Mouse (Mus musculus): ENCODE measurements around the gene Slc23a3. TPM values are rescaled to one million over a fixed set of nuclear protein-coding genes. Genes with fewer than 3 reads are reported as not detected.
A peak's percentile ranks its signal among the peaks of the same experiment; 100 is the strongest.

The Slc23a3 gene
- total and polyA plus RNA-seq, 3 experiments: not detected

DNA sequence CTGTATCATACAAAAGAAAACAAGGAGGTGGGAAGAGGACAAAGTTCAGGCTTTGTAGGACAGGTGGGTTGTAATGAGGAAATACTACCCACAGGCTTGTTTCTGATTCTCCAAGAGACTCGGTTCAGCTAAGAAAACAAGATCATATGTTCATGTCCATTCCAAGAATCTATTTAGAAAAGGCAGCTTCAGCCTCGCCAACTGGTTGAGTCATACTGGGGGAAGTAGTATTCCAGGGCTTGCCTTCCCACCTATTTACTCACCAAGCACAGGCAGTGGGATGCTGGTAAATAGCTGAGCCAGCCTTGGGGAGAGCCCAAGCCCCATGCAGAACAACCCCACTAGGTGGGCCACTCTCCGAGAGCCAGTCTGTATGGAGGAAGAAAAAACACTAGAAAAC is 5.0 kb downstream of the Slc23a3 start:
- Histone ChIP-seq H3K27ac (ENCODE audit: insufficient read depth, low read depth) (no peak overlapping the region), H3K4me2 (ENCODE audit: insufficient read depth, low read depth, poor library complexity, severe bottlenecking) (no peak overlapping the region), H3K9ac (ENCODE audit: insufficient read depth, low read depth) (no peak overlapping the region), H3K9me3 (replicated peaks; ENCODE audit: low read length) (no peaks in the 10 kb centered on the region), H3K27me3 (replicated peaks) (no peaks in the 10 kb centered on the region), H3K4me1 (ENCODE audit: control insufficient read depth in 1 of 2, insufficient read depth in 2 of 2) (peaks cover 9 to 14% of the 10 kb centered on the region in 2 experiments), H3K79me2 (replicated peaks; ENCODE audit: control insufficient read depth, extremely low read depth, insufficient read depth, poor library complexity, severe bottlenecking) (no peaks in the 10 kb centered on the region), H3K36me3 (replicated peaks in 1 of 2; ENCODE audit: control insufficient read depth in 1 of 2, insufficient read depth in 1 of 2, low read length in 1 of 2) (no peaks in the 10 kb centered on the region), H3K4me3 (replicated peaks in 1 of 3; ENCODE audit: low read depth in 2 of 3, low read length in 2 of 3, poor library complexity in 1 of 3) (no peak overlapping the region)
- no peak for DNase-seq (ENCODE audit: extremely low read depth)
- dilution Hi-C loops (cut with MboI; ENCODE audit: extremely low pct_ligation_motif_present, extremely low pct_unique_long_range_greater_than_20kb, low sequenced_read_pairs) (no loop called here), in situ Hi-C loops (cut with MboI; ENCODE audit: low pct_ligation_motif_present, low pct_unique_long_range_greater_than_20kb, low sequenced_read_pairs) (no loop called here)
- TF ChIP-seq RCOR1 (conservative IDR thresholded peaks at IDR 0.05; ENCODE audit: low read depth, low read length) (no peak), ZMIZ1 (IDR thresholded peaks at IDR 0.05; ENCODE audit: low read depth, low read length) (no peak), RAD21 (IDR thresholded peaks at IDR 0.05; ENCODE audit: low read depth, low read length) (no peak), USF2 (conservative IDR thresholded peaks at IDR 0.05; ENCODE audit: low read depth, low read length) (no peak), USF1 (IDR thresholded peaks at IDR 0.05; ENCODE audit: low read depth, low read length) (no peak), MXI1 (IDR thresholded peaks at IDR 0.05; ENCODE audit: low read depth, low read length) (no peak), ELF1 (IDR thresholded peaks at IDR 0.05; ENCODE audit: low read depth, low read length) (no peak), NRF1 (IDR thresholded peaks at IDR 0.05; ENCODE audit: low read depth, low read length) (no peak)

DNA sequence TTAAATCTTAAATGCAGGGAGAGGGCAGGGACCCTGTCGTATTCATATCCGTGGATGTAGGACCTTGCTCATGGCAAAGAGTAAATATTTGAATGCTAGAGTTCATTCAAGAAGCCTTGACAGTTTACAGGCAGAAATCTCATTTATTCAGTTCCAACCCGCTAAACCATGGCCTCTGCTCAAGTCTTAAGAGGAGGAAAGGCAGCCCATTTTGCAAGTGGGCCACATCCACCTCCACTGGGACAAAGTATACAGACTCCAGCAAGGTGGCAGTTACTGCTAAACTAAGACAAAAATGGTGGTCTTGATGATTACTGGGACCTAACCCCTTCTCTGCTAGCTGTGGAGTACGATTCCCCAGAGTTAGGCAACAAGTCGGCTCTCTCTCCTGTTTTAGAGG is 8.3 kb downstream of the Slc23a3 start:
- DNase-seq (ENCODE audit: extremely low read depth): no peak
- Histone ChIP-seq H3K9me3 (replicated peaks; ENCODE audit: low read length) (no peaks in the 10 kb centered on the region), H3K79me2 (replicated peaks; ENCODE audit: control insufficient read depth, extremely low read depth, insufficient read depth, poor library complexity, severe bottlenecking) (no peaks in the 10 kb centered on the region), H3K4me2 (ENCODE audit: insufficient read depth, low read depth, poor library complexity, severe bottlenecking) (peak overlapping the region; percentile 57), H3K4me1 (ENCODE audit: control insufficient read depth in 1 of 2, insufficient read depth in 2 of 2) (peaks cover 9 to 16% of the 10 kb centered on the region in 2 experiments), H3K27me3 (replicated peaks) (no peaks in the 10 kb centered on the region), H3K4me3 (replicated peaks in 1 of 3; ENCODE audit: low read depth in 2 of 3, low read length in 2 of 3, poor library complexity in 1 of 3) (peak overlapping the region; percentile 51 to 64 (median 61)), H3K9ac (ENCODE audit: insufficient read depth, low read depth) (0 out of 2 replicates have a peak overlapping the region, but pooled peaks have one; percentile 16), H3K27ac (ENCODE audit: insufficient read depth, low read depth) (0 out of 2 replicates have a peak overlapping the region, but pooled peaks have one; percentile 6), H3K36me3 (replicated peaks in 1 of 2; ENCODE audit: control insufficient read depth in 1 of 2, insufficient read depth in 1 of 2, low read length in 1 of 2) (no peaks in the 10 kb centered on the region)
- TF ChIP-seq GABPA (IDR thresholded peaks at IDR 0.05; ENCODE audit: insufficient replicate concordance, low read depth, low read length) (no peak), ZMIZ1 (IDR thresholded peaks at IDR 0.05; ENCODE audit: low read depth, low read length) (no peak), PAX5 (IDR thresholded peaks at IDR 0.05; ENCODE audit: low read length) (no peak)
- in situ Hi-C loops (cut with MboI; ENCODE audit: low pct_ligation_motif_present, low pct_unique_long_range_greater_than_20kb, low sequenced_read_pairs): no loop called here
- dilution Hi-C loops (cut with MboI; ENCODE audit: extremely low pct_ligation_motif_present, extremely low pct_unique_long_range_greater_than_20kb, low sequenced_read_pairs): no loop called here

DNA sequence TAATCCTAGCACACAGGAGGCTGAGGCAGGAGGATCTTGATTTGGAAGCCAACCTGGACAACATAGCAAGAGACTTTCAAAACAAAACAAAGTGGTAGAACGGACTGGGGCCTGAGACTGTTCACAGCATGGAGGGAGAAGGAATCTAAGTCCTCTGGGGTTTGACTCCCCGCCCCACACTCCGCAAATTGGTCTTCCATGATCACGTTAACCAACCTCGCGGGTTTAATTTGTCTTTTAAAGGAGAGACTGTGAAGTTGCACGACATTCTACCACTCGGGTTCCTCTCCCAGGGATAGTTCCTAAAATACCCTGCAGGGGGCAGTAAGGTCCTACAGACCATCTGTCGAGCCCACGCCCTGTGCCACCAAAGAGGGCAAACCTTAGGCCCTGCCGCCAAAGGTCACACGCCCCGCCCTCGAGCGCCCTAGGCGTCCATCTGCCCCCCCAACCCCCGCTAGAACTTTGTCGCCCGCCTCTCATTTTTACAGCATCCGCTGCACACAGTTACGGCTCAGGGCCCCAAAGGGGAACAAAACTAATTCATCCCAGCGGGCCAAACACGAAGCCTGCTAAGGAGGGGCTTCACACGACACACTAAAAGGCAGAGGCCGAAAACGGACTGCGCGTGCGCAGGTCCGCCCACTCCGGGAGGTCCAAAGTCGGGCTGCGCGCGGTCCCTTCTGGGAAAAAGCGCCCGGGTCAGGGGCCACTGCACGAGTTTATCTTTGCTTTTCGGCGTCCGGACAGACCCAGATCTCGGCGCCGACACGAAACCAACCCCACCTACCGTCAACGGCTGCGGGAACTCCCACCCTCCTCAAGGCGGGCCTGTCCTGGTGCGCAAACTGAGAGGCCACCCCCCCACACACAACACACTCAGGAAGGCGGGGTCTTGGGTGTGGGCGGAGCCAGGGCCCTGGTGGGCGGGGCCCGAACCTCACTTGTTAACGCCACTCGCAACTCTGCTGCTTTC is 9.1 kb downstream of the Slc23a3 start, which contains the start of gene Nhej1:
Nhej1 (minus strand) TSS at position 855 of the 976 bp plus-strand sequence.
- H3K36me3 ChIP-seq (replicated peaks in 1 of 2; ENCODE audit: control insufficient read depth in 1 of 2, insufficient read depth in 1 of 2, low read length in 1 of 2): no peaks in the 10 kb centered on the region
- H3K4me1 ChIP-seq (ENCODE audit: control insufficient read depth in 1 of 2, insufficient read depth in 2 of 2): peaks cover 9 to 16% of the 10 kb centered on the region in 2 experiments
- dilution Hi-C loops (cut with MboI; ENCODE audit: extremely low pct_ligation_motif_present, extremely low pct_unique_long_range_greater_than_20kb, low sequenced_read_pairs): no loop called here
- TF ChIP-seq HCFC1 (IDR thresholded peaks at IDR 0.05; ENCODE audit: low read depth, low read length) (peak; percentile 76), MXI1 (IDR thresholded peaks at IDR 0.05; ENCODE audit: low read depth, low read length) (peak; percentile 76), SMC3 (IDR thresholded peaks at IDR 0.05; ENCODE audit: low read depth, low read length) (peak; percentile 76), ZKSCAN1 (IDR thresholded peaks at IDR 0.05; ENCODE audit: borderline replicate concordance, low read depth, low read length) (no peak), USF1 (IDR thresholded peaks at IDR 0.05; ENCODE audit: low read depth, low read length) (peak; percentile 24), CHD1 (IDR thresholded peaks at IDR 0.05; ENCODE audit: low read depth, low read length) (no peak), ZMIZ1 (IDR thresholded peaks at IDR 0.05; ENCODE audit: low read depth, low read length) (no peak; the same call in 1 of the 2 replicates), RCOR1 (conservative IDR thresholded peaks at IDR 0.05; ENCODE audit: low read depth, low read length) (no peak), BHLHE40 (IDR thresholded peaks at IDR 0.05; ENCODE audit: low read depth, low read length) (peak; percentile 37), MAX (IDR thresholded peaks at IDR 0.05; ENCODE audit: low read length) (peak; percentile 81), MEF2A (IDR thresholded peaks at IDR 0.05; ENCODE audit: borderline replicate concordance, low read depth, low read length) (peak; percentile 28; the same call in 1 of the 2 replicates), UBTF (IDR thresholded peaks at IDR 0.05; ENCODE audit: low read depth, low read length) (no peak), ZNF384 (IDR thresholded peaks at IDR 0.05; ENCODE audit: low read depth, low read length) (no peak), IRF4 (IDR thresholded peaks at IDR 0.05; ENCODE audit: low read depth, low read length) (peak; percentile 44; the same call in 1 of the 2 replicates), TBP (conservative IDR thresholded peaks at IDR 0.05; ENCODE audit: low read depth, low read length) (0 out of 2 replicates have a peak, but pooled peaks have one; percentile 13)

More for the DNA sequence above, 9.1 kb downstream of the Slc23a3 start, which contains the start of gene Nhej1:
- H3K4me3 ChIP-seq (replicated peaks in 1 of 3; ENCODE audit: low read depth in 2 of 3, low read length in 2 of 3, poor library complexity in 1 of 3): peak within 1 kb of the TSS; percentile 51 to 64 (median 61)
- in situ Hi-C loops (cut with MboI; ENCODE audit: low pct_ligation_motif_present, low pct_unique_long_range_greater_than_20kb, low sequenced_read_pairs): no loop called here
- no peaks in the 10 kb centered on the region for H3K9me3 ChIP-seq (replicated peaks; ENCODE audit: low read length)
- H3K4me2 ChIP-seq (ENCODE audit: insufficient read depth, low read depth, poor library complexity, severe bottlenecking): peak within 1 kb of the TSS; percentile 86
- H3K27ac ChIP-seq (ENCODE audit: insufficient read depth, low read depth): peak within 1 kb of the TSS; percentile 88
- H3K79me2 ChIP-seq (replicated peaks; ENCODE audit: control insufficient read depth, extremely low read depth, insufficient read depth, poor library complexity, severe bottlenecking): no peaks in the 10 kb centered on the region
- DNase-seq (ENCODE audit: extremely low read depth): peak; percentile 96
- H3K9ac ChIP-seq (ENCODE audit: insufficient read depth, low read depth): peak within 1 kb of the TSS; percentile 66
- no peaks in the 10 kb centered on the region for H3K27me3 ChIP-seq (replicated peaks)
